Mouse (Mus musculus) inflammation-experienced regulatory T-cells, adult 6 months (primary cell): ENCODE results near the gene Olfr1469. TPM values are rescaled to one million over a fixed set of nuclear protein-coding genes. Genes with fewer than 3 reads are reported as not detected.
"Not testable (repeated sequence)": the region's sequence is repeated elsewhere in the genome, so short reads cannot be mapped to it uniquely, and the experiment has no call there.

Experiments
- ATAC-seq: one replicate; pipeline ENCODE4 v1.8.0; 2017
- polyA plus RNA-seq, 3 experiments: library from polyadenylated mRNA; unstranded; fragments of 100-300 nt; shearing (Covaris generic); gene quantifications; one replicate each; pipeline ENCODE4 v1.2.1; 2017

Olfr1469 gene
- not detected for polyA plus RNA-seq

DNA sequence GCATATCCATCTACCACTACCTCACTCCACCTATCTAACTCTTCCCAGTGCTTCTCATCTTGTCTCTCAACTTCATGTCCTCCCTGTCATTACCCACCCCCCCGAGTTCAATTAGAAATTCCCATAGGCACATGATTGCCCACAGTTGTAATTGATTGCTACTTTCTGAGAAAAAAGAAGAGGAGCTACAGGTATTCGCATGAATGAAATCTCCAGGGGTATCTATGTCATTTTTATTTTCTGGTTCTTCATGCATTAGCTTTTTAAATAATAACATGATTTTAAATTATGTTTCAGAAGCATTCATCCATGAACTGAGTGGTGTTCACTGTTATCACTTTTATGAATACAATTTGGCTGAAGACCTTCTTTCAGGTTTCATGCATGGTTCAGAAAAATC is at the start of gene Olfr1469:
Gene Olfr1469, plus strand, starts transcription at position 301 of the 400 bp plus-strand sequence.
- no peak for ATAC-seq

DNA sequence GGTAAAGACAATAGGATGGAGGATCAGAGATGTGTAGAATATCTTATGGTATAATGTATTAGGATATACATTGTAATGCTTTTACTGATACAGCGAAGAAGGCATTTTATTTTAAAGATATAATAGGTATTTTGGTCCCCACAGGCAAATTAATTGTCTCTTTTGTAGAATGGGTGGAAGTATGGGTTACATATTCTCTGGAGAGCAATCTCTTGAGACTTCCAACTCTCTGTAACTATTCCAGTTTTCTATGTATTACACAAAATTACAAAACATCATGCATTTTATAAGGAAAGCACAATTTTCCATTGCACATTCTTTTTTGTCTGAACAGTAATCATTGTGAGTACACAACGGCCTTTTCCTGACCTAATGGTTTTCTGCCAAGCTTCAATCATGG is 45.7 kb upstream of the Olfr1469 start, which contains the start of gene Olfr1467:
Gene Olfr1467, plus strand, starts transcription at position 301 of the 400 bp plus-strand sequence.
- ATAC-seq, result no peak

DNA sequence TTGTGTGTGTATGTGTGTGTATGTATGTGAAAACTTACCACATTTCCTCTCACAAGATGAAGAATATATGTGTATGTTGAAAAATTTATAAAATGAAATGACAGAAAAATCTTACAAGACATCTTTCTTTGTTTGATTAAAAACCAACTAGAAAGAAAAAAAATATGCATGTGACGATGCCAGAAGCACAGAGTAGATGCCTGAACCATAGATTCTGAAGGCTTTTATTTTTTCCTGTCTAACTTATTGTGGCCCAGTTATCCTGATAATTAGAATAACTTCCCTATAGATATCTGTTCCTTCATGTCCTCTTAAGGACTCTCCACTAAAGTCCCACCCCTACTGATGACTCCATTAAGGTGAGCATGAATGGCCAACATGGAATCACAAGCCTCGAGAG is 35.5 kb downstream of the Olfr1469 start, which contains the start of gene Olfr1471:
Gene Olfr1471, plus strand, starts transcription at position 301 of the 400 bp plus-strand sequence.
- ATAC-seq, result not testable (repeated sequence)

DNA sequence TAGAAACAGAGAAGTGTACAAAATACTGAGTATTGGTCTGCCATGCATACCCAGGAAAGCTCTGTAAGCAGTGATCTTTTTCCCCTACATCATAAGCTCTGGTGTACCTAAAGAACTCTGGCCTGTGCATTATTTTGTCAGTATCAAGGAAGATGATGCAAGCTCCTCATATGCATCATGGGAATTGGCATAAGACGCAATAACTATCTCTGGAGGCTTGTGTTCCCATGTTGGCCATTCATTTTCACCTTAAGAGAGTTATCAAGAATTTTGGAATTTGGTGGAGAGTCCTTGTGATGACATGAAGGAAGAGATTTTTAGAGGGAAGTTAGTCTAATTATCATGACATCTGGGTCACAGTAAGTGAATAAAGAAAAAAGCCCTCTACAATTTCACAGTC is 48.3 kb downstream of the Olfr1469 start, which contains the start of gene Olfr1472:
Gene Olfr1472, minus strand, starts transcription at position 101 of the 400 bp plus-strand sequence.
- no peak for ATAC-seq

Other genes with a start within 250 kb of the Olfr1469 start
- gene Olfr1461, start 244.8 kb upstream of the Olfr1469 start, polyA plus RNA-seq, result not detected
- not detected for gene Olfr1462, start 222.1 kb upstream of the Olfr1469 start, polyA plus RNA-seq
- not detected for gene Olfr1463, start 176.5 kb upstream of the Olfr1469 start, polyA plus RNA-seq
- gene Olfr1465, start 92.3 kb upstream of the Olfr1469 start, polyA plus RNA-seq, result not detected
- not detected for gene Olfr1466, start 69.0 kb upstream of the Olfr1469 start, polyA plus RNA-seq
- not detected for gene Olfr1467, start 45.6 kb upstream of the Olfr1469 start, polyA plus RNA-seq
- not detected for gene Olfr1471, start 35.6 kb downstream of the Olfr1469 start, polyA plus RNA-seq
- not detected for gene Olfr1472, start 48.2 kb downstream of the Olfr1469 start, polyA plus RNA-seq
- not detected for gene Olfr1474, start 61.7 kb downstream of the Olfr1469 start, polyA plus RNA-seq
- gene Olfr1475, start 72.3 kb downstream of the Olfr1469 start, polyA plus RNA-seq, result not detected
- gene Olfr1477, start 92.7 kb downstream of the Olfr1469 start, polyA plus RNA-seq, result under 1 TPM in 1 of 3 experiments, not detected in 2; 0.16 TPM
- gene Olfr1480, start 120.1 kb downstream of the Olfr1469 start, polyA plus RNA-seq, result not detected
- gene Olfr1484, start 175.7 kb downstream of the Olfr1469 start, polyA plus RNA-seq, result not detected
- gene Olfr1487, start 209.5 kb downstream of the Olfr1469 start, polyA plus RNA-seq, result not detected
- not detected for gene Olfr1489, start 223.8 kb downstream of the Olfr1469 start, polyA plus RNA-seq
- gene Olfr1490, start 243.2 kb downstream of the Olfr1469 start, polyA plus RNA-seq, result not detected